Mouse (Mus musculus) frontal cortex, postnatal 10 days (tissue): ENCODE data around the gene Scd2.
"Not testable (repeated sequence)": the region's sequence is repeated elsewhere in the genome, so short reads cannot be mapped to it uniquely, and the experiment has no call there.

Experiments
- DNase-seq, 2 experiments: peaks; one replicate each; pipeline ENCODE4 v3.0.0; 2022; ENCODE audit warnings: low spot score in 2 of 2, mixed read lengths in 1 of 2

Scd2 gene

DNA sequence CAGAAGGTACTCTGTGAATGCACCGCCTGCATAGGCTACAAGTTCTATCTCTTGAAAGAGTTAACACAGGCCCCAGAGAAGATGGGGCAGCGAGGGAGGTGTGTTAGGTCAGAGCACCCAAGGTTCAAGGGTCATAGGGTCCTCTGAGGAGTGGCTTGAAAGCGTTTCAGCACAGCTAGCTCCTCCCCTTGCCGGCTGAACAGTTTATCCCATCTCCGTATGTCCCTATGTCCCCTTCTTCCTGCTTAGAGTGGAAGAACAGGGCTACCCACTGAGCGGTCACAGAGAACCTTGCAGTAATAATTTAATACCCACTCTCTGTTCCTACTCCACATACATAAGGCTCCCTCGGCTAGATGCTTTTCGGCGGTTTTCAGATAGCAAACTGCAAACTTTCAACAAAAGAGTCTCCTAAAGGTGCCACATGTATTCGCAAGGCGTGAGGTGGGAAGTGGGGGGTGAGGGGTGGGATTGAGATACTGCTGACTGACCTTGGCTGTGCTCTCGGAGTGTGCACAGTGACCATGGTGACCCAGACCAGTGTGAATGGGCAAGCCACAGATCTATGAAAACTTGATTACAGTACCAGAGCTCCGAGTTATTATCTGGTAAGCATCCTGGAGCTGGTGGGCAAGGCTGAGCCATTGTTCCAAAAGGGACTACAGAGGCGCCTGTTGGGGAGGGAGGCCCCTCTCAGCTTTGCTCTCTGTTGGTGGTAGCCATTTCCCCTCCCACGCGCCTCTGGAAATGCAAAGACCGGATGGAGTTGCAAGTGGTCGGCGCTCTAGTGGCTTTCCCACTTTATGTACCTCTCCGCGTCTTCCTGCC, at the start of gene Scd2:
Scd2 (plus strand) TSS at position 734 of the 828 bp plus-strand sequence.
- no peak for DNase-seq

DNA sequence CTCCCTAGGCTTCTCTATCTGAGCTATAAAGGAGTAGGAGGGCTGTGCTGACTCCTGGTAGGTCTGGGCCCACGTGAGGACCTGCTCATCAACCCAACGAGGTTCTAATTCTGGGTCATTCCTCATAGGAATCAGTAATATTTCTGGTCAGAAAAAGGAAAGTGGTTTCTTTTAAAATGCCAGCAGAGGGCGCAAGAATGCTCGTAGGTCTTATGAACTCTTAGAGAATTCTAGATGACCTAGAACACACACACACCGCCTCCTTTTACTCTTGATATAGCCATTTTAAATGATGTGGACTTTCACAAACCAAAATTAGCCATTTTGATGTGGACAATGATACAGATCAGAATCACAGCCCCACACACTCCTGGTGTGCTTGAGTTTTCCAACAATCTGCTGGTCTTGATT, 47.7 kb upstream of the Scd2 start:
- DNase-seq = no peak

- no peak for DNase-seq
These were observed 47.0 kb upstream of the Scd2 start for GRCm38 (mm10) chr19:44246341-44246911.

DNA sequence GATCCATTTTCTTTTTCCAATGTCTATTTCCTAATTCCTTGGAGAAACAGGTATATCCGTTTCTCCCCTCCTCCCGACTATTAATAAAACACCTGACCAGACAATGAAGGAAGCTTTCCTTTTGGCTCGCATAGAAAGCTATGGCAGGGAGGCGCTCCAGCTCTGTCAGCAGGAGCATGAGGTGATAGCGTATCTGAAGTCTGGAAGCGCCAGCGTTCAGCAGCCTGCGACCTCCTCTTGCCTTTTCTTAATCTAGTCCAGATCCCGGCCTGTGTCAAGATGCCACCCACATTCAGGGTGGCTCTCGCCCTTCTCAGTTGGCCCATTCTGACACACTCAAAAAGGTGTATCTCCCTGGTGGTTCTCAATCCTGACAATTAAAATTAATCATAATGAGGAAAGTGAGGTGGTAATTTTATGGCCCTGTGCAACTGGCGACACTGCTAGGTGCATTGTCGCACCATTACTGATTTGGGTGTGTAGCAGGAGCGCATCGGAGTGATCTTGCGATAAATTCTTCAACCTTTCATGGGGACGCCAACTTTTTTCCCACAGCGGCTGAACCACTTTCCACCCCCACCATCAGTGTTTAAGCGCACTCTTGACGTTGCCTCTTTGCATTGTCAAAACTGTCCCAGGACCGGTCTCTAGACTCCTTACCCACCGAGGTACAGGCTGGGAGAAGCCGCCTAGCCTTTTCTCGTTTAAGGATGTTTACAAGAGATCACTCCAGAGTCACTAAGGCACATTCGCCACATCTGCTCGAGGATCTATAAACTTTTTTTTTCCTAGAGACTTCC, 46.0 kb upstream of the Scd2 start:
- peak in 1 of 2 experiments; percentile 11 for DNase-seq

GRCm38 (mm10) chr19:44248081-44248853, 45.2 kb upstream of the Scd2 start:
- DNase-seq = peak; percentile 91 to 94

DNA sequence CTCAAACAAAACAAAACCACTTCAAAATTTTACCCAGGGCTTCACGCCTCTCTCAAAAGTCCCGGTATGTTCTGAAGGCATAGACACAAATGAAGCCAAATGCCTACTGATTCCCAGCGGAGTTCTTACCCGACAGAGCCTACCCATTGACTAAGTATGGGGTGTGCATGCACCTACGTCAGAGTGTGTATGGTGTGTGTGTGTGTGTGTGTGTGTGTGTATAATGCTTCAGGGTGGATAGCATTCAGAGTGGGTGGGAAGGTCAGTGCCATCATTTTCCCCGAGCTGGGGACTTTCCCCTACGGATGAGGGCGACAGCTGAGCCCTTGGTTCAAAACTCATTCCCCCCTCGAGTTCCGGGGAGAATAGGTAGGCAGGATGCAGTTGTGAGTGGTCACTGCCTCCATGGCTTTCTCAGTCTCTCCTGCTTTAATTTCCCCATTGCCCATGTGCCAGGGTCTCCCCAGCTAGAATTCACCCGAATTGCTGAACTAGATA, 44.6 kb upstream of the Scd2 start:
- no peak for DNase-seq

DNA sequence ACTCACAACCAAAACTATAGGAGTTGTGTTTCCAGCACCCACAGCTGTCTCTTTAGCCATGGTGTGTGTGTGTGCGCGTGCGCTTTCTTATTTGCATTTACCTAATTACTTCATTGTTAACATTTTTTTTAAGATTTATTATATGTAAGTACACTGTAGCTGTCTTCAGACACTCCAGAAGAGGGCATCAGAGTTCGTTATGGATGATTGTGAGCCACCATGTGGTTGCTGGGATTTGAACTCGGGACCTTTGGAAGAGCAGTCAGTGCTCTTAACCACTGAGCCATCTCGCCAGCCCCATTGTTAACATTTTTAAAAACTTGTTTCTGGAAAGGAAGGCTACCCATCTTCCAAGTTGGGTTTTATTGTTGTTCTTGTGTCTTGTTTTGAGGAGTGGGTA, 42.3 kb upstream of the Scd2 start:
- not testable (repeated sequence) for DNase-seq

DNA sequence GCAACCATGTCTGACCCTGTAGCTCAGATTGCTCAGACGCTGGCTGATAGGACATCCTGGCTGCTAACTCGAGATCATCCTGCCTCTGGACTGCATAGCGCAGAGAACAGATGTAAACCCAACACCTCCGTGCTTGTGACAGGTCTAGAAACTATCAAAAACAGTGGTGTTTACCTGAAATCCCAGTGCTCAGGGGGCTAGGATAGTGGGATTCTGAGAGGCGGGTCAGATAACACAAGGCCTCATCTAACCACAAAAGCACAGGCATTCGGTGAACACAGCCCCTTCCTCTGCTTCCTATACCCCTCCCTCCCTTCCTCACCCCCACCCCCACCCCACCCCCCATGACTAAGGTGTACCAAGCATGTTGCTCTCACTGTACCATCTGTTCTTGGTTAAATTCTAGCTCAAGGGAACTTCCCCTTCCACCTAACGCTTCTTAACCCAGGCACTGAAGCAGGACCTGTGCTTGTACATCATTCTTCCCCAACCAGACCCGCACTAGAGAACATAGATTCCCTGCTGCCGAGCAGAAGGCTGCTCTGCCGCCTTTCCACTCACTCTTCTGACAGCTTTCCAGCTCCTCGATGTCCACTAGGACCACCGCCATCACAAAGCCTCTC, 41.4 kb upstream of the Scd2 start:
- DNase-seq = no peak

DNA sequence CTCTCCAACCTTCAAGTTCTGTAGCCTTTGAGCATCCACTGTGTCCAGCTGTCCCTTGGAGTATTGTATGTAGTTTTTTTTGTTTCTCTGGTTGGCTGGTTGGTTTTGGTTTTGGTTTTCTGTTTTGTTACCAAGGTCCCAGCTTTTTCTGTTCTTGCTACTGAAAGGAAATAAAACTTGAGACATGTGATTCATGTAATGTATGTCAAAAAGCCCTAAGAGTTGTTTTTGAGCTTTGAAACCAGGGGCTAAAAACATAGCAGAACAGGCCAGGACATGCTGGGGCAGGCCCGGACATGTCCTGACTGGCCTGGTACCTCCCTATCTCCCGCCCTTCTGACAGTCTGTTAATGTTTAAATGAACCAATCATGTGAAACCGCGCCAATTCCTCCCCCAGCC, 39.4 kb upstream of the Scd2 start:
- DNase-seq = not testable (repeated sequence)

DNA sequence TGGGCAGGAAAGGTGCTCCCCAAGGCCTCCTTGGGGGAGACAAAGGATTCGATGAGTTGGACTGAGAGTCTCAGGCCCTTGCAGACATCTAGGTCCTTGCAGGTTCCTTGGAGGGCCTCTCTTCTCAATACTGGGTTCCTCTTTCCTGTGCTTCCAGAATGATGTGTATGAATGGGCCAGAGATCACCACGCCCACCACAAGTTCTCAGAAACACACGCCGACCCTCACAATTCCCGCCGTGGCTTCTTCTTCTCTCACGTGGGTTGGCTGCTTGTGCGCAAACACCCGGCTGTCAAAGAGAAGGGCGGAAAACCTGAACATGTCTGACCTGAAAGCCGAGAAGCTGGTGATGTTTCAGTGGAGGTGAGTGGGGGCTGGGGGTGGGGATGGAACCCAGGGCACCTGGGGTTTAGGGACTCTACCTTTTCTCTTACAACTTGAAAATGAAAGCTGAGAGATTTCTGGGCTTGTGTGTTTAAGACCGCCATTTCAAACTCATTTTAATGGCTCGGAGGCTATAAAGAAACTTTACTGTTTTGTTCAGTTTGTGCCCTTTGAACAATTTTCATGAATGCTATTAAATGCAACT, 36.0 kb upstream of the Scd2 start:
- DNase-seq = no peak

GRCm38 (mm10) chr19:44259484-44259883, 34.0 kb upstream of the Scd2 start:
- DNase-seq = no peak

GRCm38 (mm10) chr19:44260487-44260886, 33.0 kb upstream of the Scd2 start:
- DNase-seq = no peak

- no peak for DNase-seq
These were observed 31.7 kb upstream of the Scd2 start for GRCm38 (mm10) chr19:44261774-44262173.

DNA sequence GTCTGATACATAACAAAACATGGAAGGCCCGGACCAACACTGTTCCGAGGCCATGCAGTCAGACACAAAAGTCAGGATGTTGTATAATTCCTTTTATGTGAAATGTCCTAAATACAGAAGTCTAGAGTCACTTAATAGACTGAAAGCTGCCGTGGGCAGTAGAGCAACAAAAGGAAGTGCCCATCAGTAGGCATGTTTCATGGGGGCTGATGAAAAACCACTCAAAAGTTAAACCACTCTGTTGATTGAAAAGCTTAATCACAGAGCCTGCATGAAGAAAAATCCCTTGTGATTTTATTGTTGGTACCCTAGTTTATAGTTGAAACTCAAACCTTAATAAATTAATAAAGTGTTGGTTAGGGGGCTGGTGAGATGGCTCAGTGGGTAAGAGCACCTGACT, 29.9 kb upstream of the Scd2 start:
- DNase-seq = no peak

GRCm38 (mm10) chr19:44264226-44264625, 29.2 kb upstream of the Scd2 start:
- DNase-seq = no peak

DNA sequence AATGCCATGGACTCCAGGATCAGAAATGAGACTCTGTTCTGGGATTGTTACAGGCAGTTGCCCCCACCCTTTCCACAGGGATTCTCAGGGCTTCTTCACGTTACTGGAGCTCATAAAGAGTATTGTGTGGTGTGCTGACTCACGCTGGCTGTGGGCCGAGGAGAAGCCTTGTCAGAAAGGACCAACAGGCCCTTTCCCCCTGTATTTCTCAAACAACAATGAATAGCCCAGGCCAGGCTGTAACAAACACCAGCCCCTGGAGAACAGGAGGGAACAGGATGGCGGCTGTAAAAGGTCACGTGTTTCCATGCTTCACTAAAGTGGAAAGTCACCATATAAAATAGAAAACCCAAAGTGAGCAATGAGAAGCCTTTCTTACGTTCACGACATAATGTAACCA, 28.2 kb upstream of the Scd2 start:
- no peak for DNase-seq

DNA sequence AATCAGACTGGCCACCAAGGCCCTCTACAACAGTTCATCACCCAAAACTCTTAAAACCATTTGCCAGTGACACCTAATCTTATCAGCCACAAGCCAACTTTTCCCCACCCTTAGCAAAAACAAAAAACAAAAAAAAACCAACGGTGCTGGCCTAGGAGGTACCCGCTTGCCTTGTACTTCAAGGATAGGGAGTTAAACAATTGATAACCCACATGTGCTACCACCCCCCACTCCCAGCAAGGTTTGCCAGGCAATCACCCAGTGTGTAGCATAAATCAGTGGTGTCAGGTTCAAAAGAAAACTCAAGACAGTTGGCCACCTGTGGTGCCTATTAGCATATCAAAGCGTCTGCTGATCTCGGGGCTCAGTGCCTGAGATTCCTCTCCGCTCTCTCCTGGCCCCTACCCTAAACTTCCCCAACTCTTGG, 27.6 kb upstream of the Scd2 start:
- no peak for DNase-seq

- no peak for DNase-seq
These were observed 27.0 kb upstream of the Scd2 start for GRCm38 (mm10) chr19:44266458-44266823.

GRCm38 (mm10) chr19:44266824-44267498, 26.5 kb upstream of the Scd2 start:
- DNase-seq = peak; percentile 84 to 90

- DNase-seq = no peak
These were observed 25.9 kb upstream of the Scd2 start for GRCm38 (mm10) chr19:44267499-44268002.
